8 mouse cellular contexts compared by ENCODE assay signal in the genomic region with DNA sequence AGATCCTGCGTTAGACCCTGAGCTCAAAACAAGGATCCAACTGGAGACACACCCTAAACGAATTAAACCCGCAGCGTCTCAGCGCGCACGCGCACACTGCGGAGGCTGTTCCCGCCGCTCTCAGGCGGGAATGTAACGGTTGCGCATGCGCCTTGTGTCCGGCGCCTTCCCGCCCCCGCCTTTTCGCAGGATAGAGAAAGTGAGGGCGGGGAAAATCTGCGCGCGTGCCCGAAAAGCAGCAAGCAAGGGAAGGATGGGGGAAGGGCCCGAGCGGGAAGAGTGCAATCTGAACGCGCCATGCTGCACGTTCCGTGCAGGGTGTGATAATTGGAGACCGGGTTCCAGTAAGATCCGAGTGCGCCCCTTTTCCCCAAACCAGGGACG. TPM values are rescaled to one million over a fixed set of nuclear protein-coding genes. Genes with fewer than 3 reads are reported as not detected.
DNase-seq lines count a peak whose midpoint lies in the region; ATAC-seq and TF ChIP-seq lines count a peak whose summit lies in the region.

No protein-coding gene starts in this region.

- peaks cover 5 to 7% of the 10 kb centered on the region in 2 experiments; a peak in 3 of 4 replicates for H3K4me1 ChIP-seq in MEL (ENCODE audit: control insufficient read depth in 1 of 2, insufficient read depth in 2 of 2, low read length in 2 of 2)
- peaks cover 27% of the 10 kb centered on the region for H3K4me1 ChIP-seq in forebrain, embryonic 16.5 days (replicated peaks; ENCODE audit: control insufficient read depth, insufficient read depth, low read length)
- H3K4me1 ChIP-seq in lung, adult 2 months (ENCODE audit: control insufficient read depth, insufficient read depth, low read length) = peaks cover 4% of the 10 kb centered on the region
- H3K4me1 ChIP-seq in neural tube, embryonic 15.5 days = peaks cover 31% of the 10 kb centered on the region

- TF ChIP-seq CTCF in MEL (IDR thresholded peaks at IDR 0.05 in 2 of 3, conservative IDR thresholded peaks at IDR 0.05 in 1 of 3; ENCODE audit: control insufficient read depth in 1 of 3, insufficient read depth in 1 of 3, low read depth in 2 of 3, low read length in 3 of 3, poor library complexity in 1 of 3, severe bottlenecking in 1 of 3) = no peak
- TF ChIP-seq CTCF in layer of hippocampus, adult 2 months (conservative IDR thresholded peaks at IDR 0.05) = no peak
- no peak for TF ChIP-seq CTCF in lung, adult 2 months (IDR thresholded peaks at IDR 0.05; ENCODE audit: insufficient read depth, low read length)

- WGBS in forebrain, embryonic 16.5 days = under 1% methylated on average over 35 of the region's 35 CpGs
- WGBS in lung, adult 2 months = under 1% methylated on average over 35 of the region's 35 CpGs
- WGBS in neural tube, embryonic 15.5 days = under 1% methylated on average over 35 of the region's 35 CpGs

- H3K9ac ChIP-seq in MEL (ENCODE audit: control insufficient read depth, low read depth, low read length, poor library complexity, severe bottlenecking) = peak overlapping the region; percentile 86
- peak overlapping the region; percentile 92 for H3K9ac ChIP-seq in forebrain, embryonic 16.5 days (replicated peaks; ENCODE audit: low read depth, low read length)
- H3K9ac ChIP-seq in neural tube, embryonic 15.5 days (replicated peaks) = peak overlapping the region; percentile 90

- peak in 1 of 2 experiments; percentile 49; a peak in 2 of 4 replicates for TF ChIP-seq EP300 in MEL (IDR thresholded peaks at IDR 0.05; ENCODE audit: low read depth in 1 of 2, low read length in 2 of 2)

- peak; percentile 90 for ATAC-seq in forebrain, embryonic 16.5 days
- ATAC-seq in neural tube, embryonic 15.5 days (ENCODE audit: low FRiP score) = peak; percentile 91

- peaks cover 21% of the 10 kb centered on the region for H3K79me2 ChIP-seq in MEL (ENCODE audit: control insufficient read depth, insufficient read depth, low read length, poor library complexity)

- no peak for TF ChIP-seq RAD21 in MEL (IDR thresholded peaks at IDR 0.05; ENCODE audit: low read depth, low read length)

- peak overlapping the region; percentile 61 to 83 for H3K4me3 ChIP-seq in MEL (ENCODE audit: control insufficient read depth in 1 of 2, insufficient read depth in 1 of 2, low read depth in 2 of 2, low read length in 2 of 2)
- H3K4me3 ChIP-seq in forebrain, embryonic 16.5 days (replicated peaks; ENCODE audit: low read length) = peak overlapping the region; percentile 82
- peak overlapping the region; percentile 73 for H3K4me3 ChIP-seq in layer of hippocampus, adult 2 months
- H3K4me3 ChIP-seq in lung, adult 2 months (replicated peaks; ENCODE audit: extremely low read depth, low read depth, low read length) = peak overlapping the region; percentile 84
- H3K4me3 ChIP-seq in neural tube, embryonic 15.5 days (replicated peaks) = peak overlapping the region; percentile 72

- peak overlapping the region; percentile 93 for H3K27ac ChIP-seq in MEL (ENCODE audit: control insufficient read depth, low read depth, low read length)
- peak overlapping the region; percentile 99 for H3K27ac ChIP-seq in forebrain, embryonic 16.5 days (ENCODE audit: low read length)
- H3K27ac ChIP-seq in layer of hippocampus, adult 2 months = peak overlapping the region; percentile 99
- H3K27ac ChIP-seq in neural tube, embryonic 15.5 days (replicated peaks) = peak overlapping the region; percentile 99

- H3K36me3 ChIP-seq in MEL (ENCODE audit: control insufficient read depth in 1 of 2, insufficient read depth in 2 of 2, low read length in 2 of 2) = peaks cover 2 to 12% of the 10 kb centered on the region in 2 experiments; a peak in 3 of 4 replicates
- H3K36me3 ChIP-seq in forebrain, embryonic 16.5 days (ENCODE audit: control insufficient read depth, insufficient read depth) = peaks cover 5% of the 10 kb centered on the region; the same call in 1 of the 2 replicates
- H3K36me3 ChIP-seq in neural tube, embryonic 15.5 days = peaks cover 3% of the 10 kb centered on the region; the same call in 1 of the 2 replicates

- intact Hi-C loops in heart, postnatal 36 days (cut with DNase I) = loop anchor here (1.0 to 2.0 kb wide), 3 partner anchors 17 to 59 kb away; a partner anchor contains a TSS

- peak; percentile 99 for DNase-seq in MEL (ENCODE audit: low read depth, low spot score)
- DNase-seq in cerebellum, adult 18-20 months = peak; percentile 97 to 99
- peak; percentile 91 to 93 for DNase-seq in heart, postnatal 36 days
- peak; percentile 95 to 96 for DNase-seq in layer of hippocampus, adult 2 months (ENCODE audit: low spot score in 2 of 2)
- peak; percentile 88 for DNase-seq in lung, adult 2 months
- DNase-seq in testis, postnatal 10 days (ENCODE audit: low spot score) = peak; percentile 97

- no peaks in the 10 kb centered on the region for H3K9me3 ChIP-seq in MEL (replicated peaks; ENCODE audit: insufficient read depth, low read length)
- H3K9me3 ChIP-seq in forebrain, embryonic 16.5 days (ENCODE audit: control insufficient read depth, low read length) = no peaks in the 10 kb centered on the region
- H3K9me3 ChIP-seq in neural tube, embryonic 15.5 days (replicated peaks) = no peaks in the 10 kb centered on the region

- H3K27me3 ChIP-seq in MEL (ENCODE audit: control insufficient read depth in 1 of 2, insufficient read depth in 2 of 2, low read length in 2 of 2) = no peaks in the 10 kb centered on the region
- H3K27me3 ChIP-seq in forebrain, embryonic 16.5 days (replicated peaks; ENCODE audit: control insufficient read depth, insufficient read depth, low read length) = no peaks in the 10 kb centered on the region
- no peaks in the 10 kb centered on the region for H3K27me3 ChIP-seq in neural tube, embryonic 15.5 days (replicated peaks)

- peak in 1 of 2 experiments; percentile 56; a peak in 2 of 4 replicates for TF ChIP-seq POLR2A in MEL (IDR thresholded peaks at IDR 0.05; ENCODE audit: control insufficient read depth in 1 of 2, insufficient read depth in 1 of 2, low read depth in 1 of 2, low read length in 2 of 2, poor library complexity in 1 of 2)
- TF ChIP-seq POLR2A in lung, adult 2 months (IDR thresholded peaks at IDR 0.05; ENCODE audit: borderline replicate concordance, extremely low read depth, low read depth, low read length) = no peak

- H3K4me2 ChIP-seq in forebrain, embryonic 16.5 days (ENCODE audit: low read length) = peak overlapping the region; percentile 99
- H3K4me2 ChIP-seq in neural tube, embryonic 15.5 days = peak overlapping the region; percentile 66

TF ChIP-seq in MEL, 35 proteins besides CTCF, POLR2A, EP300 and RAD21 (continues in another document):
- TF ChIP-seq POLR2AphosphoS2 (IDR thresholded peaks at IDR 0.05; ENCODE audit: low read length) (0 out of 2 replicates have a peak, but pooled peaks have one; percentile 34), TCF12 (IDR thresholded peaks at IDR 0.05; ENCODE audit: low read depth, low read length) (0 out of 2 replicates have a peak, but pooled peaks have one; percentile 3), JUND (IDR thresholded peaks at IDR 0.05; ENCODE audit: low read depth, low read length) (no peak)

RNA-seq across cellular contexts. Expression of a gene that starts 0.5 kb away (rescaled TPM):
- total RNA-seq in MEL (2012; rRNA removed) = 1,577 and 1,672 TPM in 2 replicates
- polyA plus RNA-seq in MEL (2012; ENCODE audit: insufficient read depth in 1 of 2, insufficient read length in 2 of 2, low read depth in 1 of 2, low replicate concordance in 2 of 2, missing spikeins in 1 of 2) = 1,000 to 10,000 TPM in 1 of 2 experiments, not detected in 1; 1,861 TPM
- polyA plus RNA-seq in forebrain, embryonic 16.5 days (2015; fragmentation: Nextera tagmentation; extraction: Ambion mirVana) = 1,178 and 1,185 TPM in 2 replicates
- 100 to 1,000 TPM; 130 to 145 TPM for total RNA-seq in heart, postnatal 36 days (2021)
- 100 to 1,000 TPM; 466 to 491 TPM for total RNA-seq in layer of hippocampus, adult 2 months (2021)
- polyA plus RNA-seq in lung, adult 2 months (2012; rRNA removed) = 1,081 and 1,265 TPM in 2 replicates
- polyA plus RNA-seq in neural tube, embryonic 15.5 days (2015; fragmentation: Nextera tagmentation; extraction: Ambion mirVana) = 1,446 and 1,534 TPM in 2 replicates

RNA-seq across cellular contexts. Expression of a gene that starts 15.8 kb away (rescaled TPM):
- 7.0 and 13.5 TPM in 2 replicates for total RNA-seq in MEL (2012; rRNA removed)
- 10 to 100 TPM in 1 of 2 experiments, not detected in 1; 17.3 TPM for polyA plus RNA-seq in MEL (2012; ENCODE audit: insufficient read depth in 1 of 2, insufficient read length in 2 of 2, low read depth in 1 of 2, low replicate concordance in 2 of 2, missing spikeins in 1 of 2)
- 43.0 and 54.9 TPM in 2 replicates for polyA plus RNA-seq in forebrain, embryonic 16.5 days (2015; fragmentation: Nextera tagmentation; extraction: Ambion mirVana)
- total RNA-seq in heart, postnatal 36 days (2021) = 10 to 100 TPM; 15.0 TPM
- 10 to 100 TPM; 17.0 to 20.6 TPM for total RNA-seq in layer of hippocampus, adult 2 months (2021)
- 56.0 and 72.1 TPM in 2 replicates for polyA plus RNA-seq in lung, adult 2 months (2012; rRNA removed)
- polyA plus RNA-seq in neural tube, embryonic 15.5 days (2015; fragmentation: Nextera tagmentation; extraction: Ambion mirVana) = 27.9 and 28.6 TPM in 2 replicates

RNA-seq across cellular contexts. Expression of a gene that starts 19.5 kb away (rescaled TPM):
- total RNA-seq in MEL (2012; rRNA removed) = not detected in 2 replicates
- not detected for polyA plus RNA-seq in MEL (2012; ENCODE audit: insufficient read depth in 1 of 2, insufficient read length in 2 of 2, low read depth in 1 of 2, low replicate concordance in 2 of 2, missing spikeins in 1 of 2)
- not detected in 2 replicates for polyA plus RNA-seq in forebrain, embryonic 16.5 days (2015; fragmentation: Nextera tagmentation; extraction: Ambion mirVana)
- total RNA-seq in heart, postnatal 36 days (2021) = not detected
- not detected for total RNA-seq in layer of hippocampus, adult 2 months (2021)
- 0.17 and 298 TPM in 2 replicates for polyA plus RNA-seq in lung, adult 2 months (2012; rRNA removed)
- not detected in 2 replicates for polyA plus RNA-seq in neural tube, embryonic 15.5 days (2015; fragmentation: Nextera tagmentation; extraction: Ambion mirVana)

RNA-seq across cellular contexts. Expression of a gene that starts 19.7 kb away (rescaled TPM):
- total RNA-seq in MEL (2012; rRNA removed) = 112 and 133 TPM in 2 replicates
- 10 to 100 TPM in 1 of 2 experiments, not detected in 1; 83.6 TPM for polyA plus RNA-seq in MEL (2012; ENCODE audit: insufficient read depth in 1 of 2, insufficient read length in 2 of 2, low read depth in 1 of 2, low replicate concordance in 2 of 2, missing spikeins in 1 of 2)
- 16,411 and 16,831 TPM in 2 replicates for polyA plus RNA-seq in forebrain, embryonic 16.5 days (2015; fragmentation: Nextera tagmentation; extraction: Ambion mirVana)
- 10 to 100 TPM; 73.0 to 74.5 TPM for total RNA-seq in heart, postnatal 36 days (2021)
- total RNA-seq in layer of hippocampus, adult 2 months (2021) = 100 to 1,000 TPM; 768 to 781 TPM
- polyA plus RNA-seq in lung, adult 2 months (2012; rRNA removed) = 617 and 959 TPM in 2 replicates
- 10,639 and 13,509 TPM in 2 replicates for polyA plus RNA-seq in neural tube, embryonic 15.5 days (2015; fragmentation: Nextera tagmentation; extraction: Ambion mirVana)

RNA-seq across cellular contexts. Expression of a gene that starts 35.5 kb away (rescaled TPM):
- total RNA-seq in MEL (2012; rRNA removed) = 0.12 TPM in 1 of 2 replicates, not detected in the other
- not detected for polyA plus RNA-seq in MEL (2012; ENCODE audit: insufficient read depth in 1 of 2, insufficient read length in 2 of 2, low read depth in 1 of 2, low replicate concordance in 2 of 2, missing spikeins in 1 of 2)
- polyA plus RNA-seq in forebrain, embryonic 16.5 days (2015; fragmentation: Nextera tagmentation; extraction: Ambion mirVana) = 0.65 and 0.66 TPM in 2 replicates
- 1 to 10 TPM; 1.7 to 1.9 TPM for total RNA-seq in heart, postnatal 36 days (2021)
- total RNA-seq in layer of hippocampus, adult 2 months (2021) = under 1 TPM; 0.10 to 0.12 TPM
- 2.5 and 2.8 TPM in 2 replicates for polyA plus RNA-seq in lung, adult 2 months (2012; rRNA removed)
- 2.5 and 3.2 TPM in 2 replicates for polyA plus RNA-seq in neural tube, embryonic 15.5 days (2015; fragmentation: Nextera tagmentation; extraction: Ambion mirVana)

Comparison
In these comparisons a context has a peak if more than half of its experiments do, and no peak if none do; other contexts are left out.
1. Peak in every context shown above with its lines: DNase-seq, ATAC-seq, H3K4me3 ChIP-seq and H3K27ac ChIP-seq.